Mouse (Mus musculus) gonadal fat pad, adult 2 months (tissue): ENCODE measurements at regions not wholly inside any gene's neighbourhood (a gene's known extent, or its start where the extent isn't known, plus 50 kb on each side); places are given as distances from the start of the nearest gene placed in this dataset.

Source experiments
- DNase-seq: peaks from one replicate; pipeline ENCODE4 v3.0.0-alpha.2; 2012; ENCODE audit warnings: low read depth

DNA sequence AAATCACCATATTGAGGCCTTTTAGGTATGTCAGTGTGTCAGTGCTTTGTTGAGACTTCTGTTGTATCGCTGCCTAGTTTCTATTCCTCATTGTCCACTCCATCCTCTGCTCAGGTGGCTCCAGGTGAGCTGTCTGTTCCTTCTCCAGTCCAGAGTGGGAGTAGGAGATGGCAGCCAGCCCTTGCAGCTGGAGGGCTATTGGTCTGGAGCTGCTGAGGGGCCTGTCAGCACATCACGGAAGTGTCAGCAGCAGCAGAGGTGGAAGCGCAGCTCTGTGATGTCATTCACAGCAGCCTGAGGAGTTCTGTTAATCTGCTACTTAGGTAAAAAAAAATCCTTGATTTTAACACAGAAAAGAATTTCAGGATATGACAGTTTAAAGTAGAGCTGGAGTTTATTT, 126.0 kb upstream of the Adra1b start:
- no peak for DNase-seq

DNA sequence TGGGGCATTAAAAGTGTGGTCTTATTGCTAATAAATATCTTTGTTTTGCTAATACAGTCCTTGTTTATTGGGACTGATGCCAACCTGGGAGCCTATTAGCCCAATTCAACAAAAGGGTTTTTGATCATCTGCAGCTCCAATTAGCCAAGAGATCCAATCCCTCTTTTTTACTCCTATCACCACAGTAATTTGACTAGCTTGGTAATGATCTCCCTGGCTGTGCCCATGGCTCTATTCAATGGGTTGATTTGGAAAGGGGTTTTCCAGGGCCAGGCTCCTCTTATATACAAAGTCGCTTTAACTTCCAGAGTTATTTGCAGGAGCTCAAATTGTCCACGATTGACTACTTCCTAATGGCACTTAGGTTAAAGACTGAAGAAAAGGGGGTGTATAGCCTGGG, 145.1 kb upstream of the Adra1b start:
- no peak for DNase-seq

DNA sequence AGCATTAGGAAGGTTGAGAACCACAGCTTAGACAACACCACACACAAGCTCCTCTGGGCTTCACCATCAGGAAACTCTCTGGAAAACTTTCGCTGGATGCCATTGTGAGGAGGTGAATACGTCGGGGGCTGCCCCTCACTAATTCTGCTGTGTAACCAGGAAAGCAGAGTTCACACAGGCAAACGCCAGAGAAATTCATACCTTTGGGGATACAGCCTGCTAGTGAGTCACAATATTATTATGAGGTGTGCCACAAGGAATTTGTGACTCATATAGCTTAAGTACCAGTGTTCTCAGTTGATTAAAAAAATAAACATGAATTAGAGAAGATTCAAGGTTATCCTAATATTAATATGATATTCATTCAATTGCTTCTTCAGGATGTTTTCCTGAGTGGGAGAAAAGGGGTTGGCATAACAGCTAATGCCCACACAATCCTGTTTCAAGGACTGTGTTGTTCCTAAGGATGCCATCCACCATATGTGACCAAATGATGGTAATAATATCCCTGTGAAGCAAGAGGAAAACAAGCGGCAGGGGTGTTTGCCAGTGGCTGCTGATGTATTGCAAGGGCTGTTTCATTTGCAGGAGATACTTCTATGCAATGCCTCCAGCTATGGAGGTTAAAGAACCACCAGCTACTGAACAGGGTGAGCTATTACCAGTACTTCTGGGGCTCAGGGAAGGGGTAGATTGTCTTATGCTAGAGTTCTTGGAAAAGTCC, 148.4 kb upstream of the Adra1b start:
- no peak for DNase-seq

DNA sequence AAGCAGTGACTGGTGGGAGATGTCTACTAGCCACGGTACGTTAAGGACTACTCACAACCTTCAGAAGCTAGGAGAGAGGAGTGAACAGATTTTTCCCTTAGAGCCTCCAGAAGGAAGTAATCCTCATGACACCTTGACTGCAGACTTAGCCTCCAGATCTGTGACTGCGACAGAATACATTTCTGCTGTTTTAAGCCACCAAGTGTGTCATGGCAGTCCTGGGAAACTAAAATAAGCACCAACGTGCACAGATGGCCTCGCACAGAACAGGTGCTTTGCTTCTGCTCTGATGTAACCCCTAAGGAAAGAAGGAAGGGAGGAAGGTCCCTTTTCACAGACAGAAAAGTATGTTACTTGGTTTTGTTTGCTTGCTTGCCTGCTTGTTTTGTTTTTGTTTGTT, 151.5 kb upstream of the Adra1b start:
- DNase-seq: no peak

DNA sequence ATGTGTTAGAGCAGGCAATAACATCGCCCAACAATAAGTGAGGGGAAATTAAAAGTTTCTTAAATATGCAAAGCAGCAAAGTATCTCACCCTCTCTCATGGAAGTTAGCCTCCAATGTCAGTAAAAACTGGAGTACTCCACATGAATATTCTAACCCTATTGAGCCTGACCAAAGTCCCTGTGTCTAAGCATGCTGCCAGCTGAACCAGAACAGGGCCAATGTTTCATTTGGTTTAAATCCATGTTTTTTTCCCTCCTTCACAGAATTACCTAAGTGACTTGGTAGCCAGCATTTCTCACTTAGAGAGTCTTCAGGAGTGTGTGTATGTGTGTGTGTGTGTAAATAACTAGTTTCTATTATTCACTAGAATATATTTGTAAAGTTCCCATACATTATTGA, 161.4 kb upstream of the Adra1b start:
- DNase-seq: no peak

DNA sequence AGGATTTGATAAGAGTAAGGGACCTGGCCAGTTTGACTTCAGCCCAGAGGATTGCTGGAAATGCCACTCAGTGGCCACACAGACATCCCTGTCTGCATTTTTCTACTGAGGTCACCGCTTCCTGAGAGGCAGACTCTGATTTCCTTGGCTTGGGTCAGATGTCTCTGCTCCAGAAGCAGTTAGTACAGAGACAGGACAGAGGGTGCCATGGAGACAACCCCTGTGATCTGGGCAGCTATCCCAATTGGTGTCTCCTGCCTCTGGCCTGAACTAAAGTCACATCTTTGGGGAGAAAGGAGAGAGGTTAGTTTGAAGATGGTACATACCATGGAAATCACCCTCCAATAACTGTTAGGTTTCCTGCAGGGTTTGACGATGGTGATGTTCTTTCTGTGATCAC, 165.2 kb upstream of the Adra1b start:
- no peak for DNase-seq

DNA sequence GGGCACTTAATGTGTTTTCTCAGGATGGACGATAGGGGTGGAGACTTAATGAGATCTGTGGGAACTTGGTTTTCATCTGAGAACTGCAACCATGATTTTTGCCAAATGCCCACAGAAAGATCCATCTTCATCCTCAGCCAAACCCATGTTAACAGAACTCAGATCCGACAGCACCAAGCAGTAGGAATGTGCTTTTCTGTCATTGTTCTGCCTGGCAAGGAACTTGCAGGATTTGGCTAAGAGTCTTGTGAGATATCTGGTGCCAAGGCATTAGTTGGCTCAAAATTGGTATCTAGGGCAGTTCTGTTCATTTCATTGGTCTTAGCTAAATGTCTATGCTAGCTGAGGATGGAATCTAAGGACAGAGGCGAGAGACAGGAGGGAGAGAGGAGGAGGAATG, 182.7 kb upstream of the Adra1b start:
- DNase-seq: no peak

DNA sequence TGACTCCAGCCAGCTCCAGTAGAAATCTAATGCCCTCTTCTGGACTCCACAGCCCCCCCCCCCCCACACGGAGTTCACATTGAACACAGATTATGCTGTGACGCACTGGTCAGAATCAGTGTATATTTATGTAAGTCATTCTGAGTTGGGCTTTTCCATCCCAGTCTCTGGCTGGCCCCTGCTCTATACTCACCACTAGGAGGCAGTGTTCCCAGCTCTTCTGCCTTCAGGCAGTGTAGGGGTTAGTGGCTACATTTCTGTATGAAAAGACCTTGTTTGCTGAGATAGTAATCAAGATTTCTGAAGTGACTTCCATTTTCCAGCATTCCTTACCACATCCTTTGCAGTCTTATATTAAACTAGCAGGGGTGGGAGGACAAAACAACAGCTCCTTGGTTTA, 185.9 kb upstream of the Adra1b start:
- DNase-seq: no peak

DNA sequence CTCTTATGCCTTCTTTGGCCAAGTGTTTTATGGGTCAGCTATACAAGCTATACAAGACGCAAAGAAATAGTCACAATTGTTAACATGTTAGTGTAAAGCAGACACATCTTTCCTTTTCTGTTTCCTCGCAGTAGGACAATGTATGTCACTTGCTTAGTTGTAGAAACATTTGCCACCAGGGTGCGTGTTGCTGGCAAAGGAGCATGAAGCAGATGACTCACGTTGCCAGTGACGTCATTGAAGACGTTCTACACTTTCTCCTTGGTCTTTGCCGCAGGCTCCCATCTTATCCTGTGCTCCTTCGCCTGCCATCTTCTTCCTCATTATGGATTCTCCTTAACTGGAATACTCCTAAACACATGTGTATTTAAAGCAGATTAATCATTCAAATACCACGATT, 188.5 kb upstream of the Adra1b start:
- no peak for DNase-seq

DNA sequence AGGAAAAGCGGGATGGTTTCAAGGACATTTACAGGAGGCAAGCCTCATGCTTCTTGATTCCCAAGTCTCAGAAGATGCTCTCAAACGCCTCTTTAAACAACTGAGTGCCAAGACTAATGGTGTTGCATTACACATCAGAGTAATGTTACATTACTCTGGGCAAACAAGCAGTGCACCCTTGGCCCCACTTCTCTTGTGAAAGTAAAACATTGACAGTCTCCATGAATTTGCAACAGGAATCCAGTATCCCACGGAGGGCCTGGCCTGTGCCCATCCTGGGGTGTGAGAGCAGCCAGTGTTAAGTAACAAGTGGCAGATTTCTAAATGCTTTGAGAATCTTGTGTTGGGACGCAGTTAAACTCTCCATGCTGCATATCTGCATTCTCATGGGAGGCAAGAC, 194.3 kb upstream of the Adra1b start:
- DNase-seq: no peak

DNA sequence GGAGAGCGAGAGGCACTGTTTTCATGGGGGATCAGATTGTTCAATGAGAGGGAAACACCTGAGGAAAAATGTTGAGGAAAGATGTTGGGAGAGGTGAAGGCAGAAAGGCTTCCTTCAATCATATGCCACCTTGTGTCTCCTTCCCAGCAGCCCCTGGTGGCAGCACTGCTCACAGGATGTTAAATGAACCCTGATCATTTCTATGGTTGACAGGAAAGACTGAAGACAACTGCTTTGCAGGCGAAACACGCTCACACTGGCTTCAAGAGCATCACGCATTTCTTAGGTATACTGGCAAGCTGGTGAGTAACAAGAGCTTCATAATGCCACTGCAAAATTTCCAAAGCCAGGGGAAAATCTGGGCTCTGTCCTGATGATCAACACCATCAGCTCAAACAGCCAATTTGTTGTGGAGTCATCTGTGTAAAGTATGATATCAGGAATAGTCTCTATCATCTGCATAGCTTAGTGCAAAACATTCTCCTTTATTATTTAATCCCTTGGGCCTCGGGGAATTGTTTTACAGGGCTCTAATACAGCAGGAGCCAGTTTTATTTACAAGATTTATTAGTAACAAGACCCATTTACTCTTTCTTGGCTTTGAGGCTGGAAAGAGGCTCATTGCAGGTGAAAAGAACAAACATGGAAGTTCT, 202.3 kb upstream of the Adra1b start:
- DNase-seq: no peak

DNA sequence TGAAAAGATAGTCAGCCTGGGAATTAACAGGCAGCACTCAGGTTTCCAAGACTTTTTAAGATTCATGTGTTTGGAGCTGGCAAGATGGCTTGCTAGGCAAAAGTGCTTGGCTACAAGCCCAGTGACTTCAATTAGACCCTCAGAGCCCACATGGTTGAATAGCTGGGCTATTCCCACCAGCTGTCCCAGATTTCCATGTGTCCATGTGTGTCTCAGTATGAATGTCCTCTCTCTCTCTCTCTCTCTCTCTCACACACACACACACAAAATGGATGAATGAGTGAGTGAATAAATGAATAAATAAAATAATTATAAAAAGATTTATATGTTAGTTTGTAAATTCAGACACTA, 202.8 kb upstream of the Adra1b start:
- no peak for DNase-seq

DNA sequence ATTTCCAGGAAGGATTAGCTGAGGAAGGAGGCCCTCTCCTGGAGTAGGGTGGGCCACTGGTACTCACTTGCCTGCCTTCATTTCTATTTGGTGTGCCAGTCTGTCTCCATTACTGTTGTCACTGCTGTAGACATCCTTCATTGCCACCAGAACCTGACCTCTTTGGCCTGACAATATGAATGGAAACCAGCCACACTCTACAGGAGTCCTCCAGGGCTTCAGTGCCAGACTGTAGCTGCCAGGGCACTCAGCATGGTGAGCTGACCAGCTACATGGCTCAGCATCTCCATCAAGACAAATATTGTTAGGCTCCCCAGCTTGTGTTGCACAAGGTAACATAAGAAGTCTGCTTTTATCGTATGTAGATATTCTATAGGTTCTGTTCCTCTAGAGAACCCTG, 205.2 kb upstream of the Adra1b start:
- DNase-seq: no peak

DNA sequence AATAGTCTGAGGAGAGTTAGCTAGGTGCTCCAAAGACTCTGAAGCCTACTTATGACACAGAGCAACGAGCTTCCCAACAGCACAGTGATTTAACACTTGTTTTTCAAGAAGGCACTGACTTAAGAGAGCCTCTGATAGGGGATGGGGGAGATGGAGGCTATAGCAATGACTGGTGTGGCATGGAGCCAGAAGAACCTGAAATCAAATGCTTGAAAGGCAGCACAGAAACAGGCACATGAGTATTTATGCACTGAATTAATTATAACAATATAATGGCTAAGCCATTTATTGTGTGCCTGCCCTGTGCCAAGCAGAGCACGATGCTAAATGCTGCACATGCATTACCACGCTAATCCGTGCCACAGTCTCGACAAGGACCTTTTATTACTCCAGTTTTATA, 210.5 kb upstream of the Adra1b start:
- DNase-seq: no peak

DNA sequence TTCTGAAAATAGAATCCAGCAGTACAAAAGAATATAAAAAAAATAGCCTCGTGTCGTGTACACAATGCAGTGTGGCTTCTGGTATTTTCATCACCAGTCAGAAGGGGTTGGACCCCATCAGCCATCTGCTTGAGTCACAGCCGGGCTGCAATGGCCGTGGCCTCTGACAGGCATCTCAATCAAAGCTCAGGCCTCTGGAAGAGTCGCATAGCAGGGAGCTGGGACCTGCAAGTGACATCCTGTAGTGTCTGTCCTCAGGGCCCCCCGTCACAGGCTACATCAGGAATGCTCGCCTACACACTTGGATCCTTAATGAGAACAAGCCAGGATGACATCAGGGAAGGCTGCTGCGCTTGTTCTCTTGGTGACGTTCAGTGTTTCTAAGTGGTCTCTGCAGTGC, 226.1 kb upstream of the Adra1b start:
- no peak for DNase-seq

DNA sequence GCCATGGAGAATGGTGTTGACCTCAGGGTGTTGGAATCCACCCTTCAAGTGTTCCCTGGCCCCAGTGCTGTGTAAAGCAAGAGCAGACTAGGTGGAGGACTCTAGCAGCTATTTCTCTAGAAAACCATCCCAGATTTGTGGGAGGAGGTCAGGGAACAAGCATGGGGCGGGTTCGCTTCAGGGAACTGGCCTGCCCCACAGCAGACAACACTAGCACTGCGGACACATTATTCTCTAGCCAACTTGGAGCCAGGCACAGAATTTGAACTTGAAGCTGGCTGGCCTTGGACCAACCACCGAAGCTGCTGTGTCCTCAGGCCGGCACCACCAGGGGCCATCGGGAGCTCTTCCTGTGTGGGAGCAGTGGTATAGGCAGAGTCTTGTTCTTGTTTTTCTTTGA, 227.5 kb upstream of the Adra1b start:
- DNase-seq: no peak

DNA sequence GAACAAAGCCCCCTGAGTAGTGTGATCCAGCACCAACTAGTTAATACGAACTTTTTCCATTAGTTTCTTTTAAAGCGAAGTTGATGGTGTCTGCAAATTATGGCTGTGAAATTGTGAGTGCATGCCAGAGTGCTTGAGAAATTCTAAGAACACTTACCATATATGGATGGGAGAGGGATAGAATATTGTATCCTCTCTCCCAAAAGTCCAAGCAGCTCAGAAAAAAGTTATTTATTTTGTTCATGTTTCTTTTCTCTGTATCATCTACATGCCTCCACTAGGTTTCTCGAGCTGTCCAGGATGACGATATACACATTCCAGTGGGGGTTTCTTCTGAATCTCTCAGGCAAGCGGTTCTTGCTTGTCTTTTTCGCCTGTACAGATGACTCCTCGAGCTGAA, 232.2 kb upstream of the Adra1b start:
- DNase-seq: no peak

DNA sequence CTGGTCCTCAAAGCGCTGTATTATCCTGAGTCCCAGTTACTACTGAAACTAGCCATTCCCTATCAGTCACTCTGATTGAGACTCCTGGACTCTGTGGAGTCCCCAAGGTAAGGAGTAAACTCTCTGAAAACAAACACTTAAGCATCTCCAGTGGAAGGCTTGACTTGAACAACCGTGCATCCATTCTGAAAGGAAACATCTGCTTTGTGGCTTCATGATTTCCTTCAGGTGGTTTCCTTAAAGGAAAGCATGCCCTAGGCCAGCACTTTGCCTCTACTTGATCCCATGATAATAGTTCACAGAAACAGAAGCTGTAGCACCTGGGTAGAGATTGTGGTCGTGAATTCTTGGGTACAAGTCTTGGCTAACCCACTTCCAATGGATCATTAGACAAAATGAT, 235.0 kb upstream of the Adra1b start:
- DNase-seq: no peak

DNA sequence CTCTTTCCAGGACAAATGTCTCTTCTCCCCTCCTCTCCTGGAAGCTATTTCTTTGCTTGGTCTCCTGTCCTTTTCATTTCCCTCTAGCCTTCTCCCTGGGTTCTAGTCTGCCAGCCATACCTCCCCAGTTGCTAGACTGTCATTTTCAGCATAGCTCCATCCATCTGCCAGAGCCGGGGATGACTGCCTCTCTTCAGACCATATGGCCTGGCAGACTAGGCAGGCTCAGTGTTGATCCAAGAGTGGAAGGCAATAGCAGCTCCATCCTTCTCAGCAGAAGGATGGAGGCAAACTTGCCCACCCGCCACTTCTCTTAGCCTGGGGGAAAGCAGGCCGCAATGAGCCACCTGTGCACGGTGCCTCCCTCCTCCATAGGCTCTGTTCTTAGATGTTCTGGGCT, 242.0 kb upstream of the Adra1b start:
- DNase-seq: no peak

DNA sequence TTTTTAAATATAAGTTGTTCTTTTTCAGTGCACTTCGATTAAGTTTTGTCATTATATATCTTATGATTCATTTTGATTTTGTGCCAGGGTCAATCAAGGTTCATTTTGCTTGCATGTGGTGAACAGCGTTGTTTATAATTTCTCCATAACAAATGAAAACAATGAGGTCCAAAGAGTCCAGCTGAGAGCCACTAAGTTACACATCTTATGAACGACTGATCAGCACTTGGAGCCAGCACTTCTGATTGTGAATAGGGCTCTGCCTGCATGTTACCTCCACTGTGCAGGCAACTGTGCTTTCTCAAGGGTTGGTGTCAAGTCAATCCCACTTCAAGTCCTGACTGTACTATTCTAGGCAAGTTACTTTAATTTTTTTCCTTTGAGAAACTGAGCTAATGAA, 243.5 kb upstream of the Adra1b start:
- DNase-seq: no peak

DNA sequence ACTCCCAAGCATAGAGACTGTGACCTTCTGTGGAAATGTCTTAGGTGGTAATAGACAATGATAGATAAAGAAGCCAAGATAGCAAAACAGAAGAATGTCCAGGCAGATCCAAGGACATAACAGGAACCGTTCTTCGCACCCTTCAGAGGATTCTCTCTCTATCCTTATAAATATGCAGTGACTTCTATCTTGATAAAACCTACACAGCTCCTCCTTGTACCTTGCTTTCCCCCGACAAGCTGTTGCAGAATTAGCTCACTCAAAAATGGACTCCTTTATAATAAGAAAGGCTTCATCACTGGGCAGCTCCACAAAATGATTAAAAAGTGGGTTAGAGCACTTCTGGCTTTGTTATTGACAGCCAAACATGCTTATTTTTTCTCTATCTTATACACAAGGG, 245.4 kb upstream of the Adra1b start:
- DNase-seq: no peak

DNA sequence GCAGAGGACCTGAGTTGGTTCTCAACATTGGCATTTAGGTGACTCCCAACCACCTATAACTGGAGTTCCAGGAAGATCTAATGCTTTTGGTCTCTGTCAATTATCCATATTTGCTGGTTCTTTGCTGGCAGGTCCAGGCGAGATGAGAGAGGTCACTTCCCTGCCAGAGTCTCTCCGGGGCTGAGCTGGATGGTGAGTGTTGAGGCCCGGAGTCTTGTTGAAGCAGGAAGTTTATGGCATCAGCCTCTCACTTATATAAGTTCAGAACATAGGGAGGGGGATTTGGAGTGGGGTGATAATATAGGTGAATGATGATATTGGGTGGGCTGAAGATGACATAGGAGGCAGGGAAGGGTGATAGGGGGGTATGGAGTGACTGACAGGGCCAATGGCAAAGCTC, 246.3 kb upstream of the Il12b start:
- no peak for DNase-seq

DNA sequence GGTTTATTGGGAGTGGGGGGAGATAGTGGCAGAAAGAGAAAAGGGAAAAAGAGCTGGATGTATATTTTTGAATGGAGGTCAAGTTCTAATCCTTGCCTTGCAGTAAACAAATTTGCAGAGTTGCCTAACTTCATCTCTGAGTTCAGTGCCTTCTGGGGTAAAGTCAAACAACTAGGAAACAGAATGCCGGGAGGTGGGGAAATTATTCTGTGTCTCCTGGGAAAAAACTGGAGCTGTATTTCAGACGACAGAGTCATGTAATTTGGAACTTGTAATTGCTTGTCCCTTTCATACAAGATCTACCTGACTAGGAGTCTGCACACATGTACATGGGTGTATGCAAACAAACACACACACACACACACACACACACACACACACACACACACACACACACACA, 244.3 kb upstream of the Il12b start:
- DNase-seq: no peak

DNA sequence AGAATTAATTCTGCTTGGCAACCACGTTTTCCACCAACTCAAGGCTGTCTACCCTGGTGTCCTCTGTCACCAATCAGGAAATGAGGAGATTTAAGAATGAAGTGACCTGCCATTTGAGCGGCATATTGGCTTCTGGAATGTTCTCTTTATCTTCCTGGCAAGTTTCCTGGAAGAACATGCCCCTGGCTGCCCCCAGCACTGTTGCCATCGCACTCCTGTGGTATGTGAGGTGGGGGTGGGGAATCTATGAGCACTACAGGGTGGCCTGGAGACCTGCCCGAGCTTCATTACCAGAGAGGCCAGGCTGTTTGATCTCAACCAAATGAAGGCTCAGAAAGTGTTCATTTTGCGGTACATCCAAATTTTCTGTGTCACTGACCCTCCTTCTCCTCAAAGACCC, 243.8 kb upstream of the Il12b start:
- DNase-seq: no peak
